Mouse (Mus musculus): ENCODE data around the gene Ifng.

The Ifng gene

GRCm38 (mm10) chr10:118480118-118480517 lies 39.3 kb downstream of the Ifng start:
- no peak for DNase-seq (ENCODE audit: low read depth, low spot score)

DNA sequence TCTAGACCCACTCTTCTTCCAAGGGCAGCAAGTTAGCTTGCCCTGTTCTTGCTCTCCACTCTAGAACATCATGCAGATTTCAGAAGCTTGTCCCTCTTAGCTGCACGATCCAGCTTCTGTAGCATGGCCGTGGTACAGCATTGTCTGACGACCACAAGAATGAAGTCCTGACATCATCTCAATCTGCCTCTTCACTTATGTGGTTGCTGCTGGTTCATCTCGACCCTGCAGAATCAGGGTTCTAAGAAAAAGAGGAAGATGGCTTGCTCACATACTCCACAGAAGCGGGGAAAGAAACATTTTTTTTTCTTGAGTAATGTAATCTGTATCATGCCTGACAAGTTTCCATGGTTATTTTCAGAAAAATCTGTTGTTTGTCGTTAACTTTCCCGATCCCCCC lies 39.9 kb downstream of the Ifng start:
- no peak for DNase-seq (ENCODE audit: low read depth, low spot score)

GRCm38 (mm10) chr10:118494109-118494508 lies 53.3 kb downstream of the Ifng start:
- no peak for DNase-seq (ENCODE audit: low read depth, low spot score)

GRCm38 (mm10) chr10:118495362-118495761 lies 54.5 kb downstream of the Ifng start:
- no peak for DNase-seq (ENCODE audit: low read depth, low spot score)
